Comparison of ENCODE assay signal across 20 mouse cellular contexts in genomic region chr16:66892359-66892758, GRCm38 (mm10).
DNase-seq lines count a peak whose midpoint lies in the region; ATAC-seq and TF ChIP-seq lines count a peak whose summit lies in the region.
"Had no signal": no experiment of that assay in that cellular context is flagged by ENCODE, and none has a peak within 500 bp of the region (broad histone marks: within the 10 kb centered on the region; RNA-seq: fewer than 3 reads in every experiment).

No protein-coding gene starts in this region.

- TF ChIP-seq POLR2A in testis, adult 2 months (IDR thresholded peaks at IDR 0.05; ENCODE audit: control insufficient read depth, low read depth, low read length): peak; percentile 48; the same call in 1 of the 2 replicates
- TF ChIP-seq POLR2A in heart, adult 2 months (IDR thresholded peaks at IDR 0.05; ENCODE audit: insufficient read depth, low read depth, low read length): no peak

- H3K27me3 ChIP-seq in testis, adult 2 months (ENCODE audit: control insufficient read depth, insufficient read depth, low read length): no peaks in the 10 kb centered on the region
- no peaks in the 10 kb centered on the region for H3K27me3 ChIP-seq in hindbrain, embryonic 15.5 days
- H3K27me3 ChIP-seq in heart, adult 2 months (ENCODE audit: control insufficient read depth, insufficient read depth, low read length): no peaks in the 10 kb centered on the region
- H3K27me3 ChIP-seq in heart, embryonic 10.5 days (ENCODE audit: insufficient read depth, poor library complexity, severe bottlenecking): no peaks in the 10 kb centered on the region
- H3K27me3 ChIP-seq: forebrain, embryonic 13.5 days; stomach, embryonic 15.5 days had no signal

- no peak for TF ChIP-seq CTCF in testis, adult 2 months (IDR thresholded peaks at IDR 0.05; ENCODE audit: control insufficient read depth, insufficient read depth, insufficient replicate concordance, low read depth, low read length)
- no peak for TF ChIP-seq CTCF in heart, adult 2 months (IDR thresholded peaks at IDR 0.05)

- ATAC-seq in hindbrain, embryonic 15.5 days (ENCODE audit: low FRiP score, low read depth): peak; percentile 69; the same call in 1 of the 2 replicates
- ATAC-seq in granulocyte monocyte progenitor cell, adult 5-6 weeks (replicated peaks; ENCODE audit: poor library complexity, severe bottlenecking): no peak
- ATAC-seq: forebrain, embryonic 13.5 days had no signal

- no peak overlapping the region for H3K9ac ChIP-seq in hindbrain, embryonic 15.5 days
- H3K9ac ChIP-seq in heart, adult 2 months (ENCODE audit: low read depth, low read length): no peak overlapping the region
- H3K9ac ChIP-seq: forebrain, embryonic 13.5 days; lung, embryonic 14.5 days; stomach, embryonic 15.5 days had no signal

- intact Hi-C loops in heart, adult 2 months (cut with DNase I): no loop called here

- H3K9me3 ChIP-seq in hindbrain, embryonic 15.5 days: no peaks in the 10 kb centered on the region
- H3K9me3 ChIP-seq in heart, embryonic 10.5 days: no peaks in the 10 kb centered on the region
- H3K9me3 ChIP-seq: forebrain, embryonic 13.5 days; limb, embryonic 10.5 days; midbrain, embryonic 10.5 days; stomach, embryonic 15.5 days had no signal

- DNase-seq in testis, postnatal 14 days (ENCODE audit: low spot score): no peak
- peak; percentile 85 for DNase-seq in cerebellum, adult 9-11 months
- DNase-seq in heart, adult 2 months: no peak
- no peak for DNase-seq in heart, embryonic 10.5 days (ENCODE audit: low spot score)
- DNase-seq: heart, postnatal 4 days; kidney, adult 11 months; layer of hippocampus, adult 9-11 months; lung, embryonic 14.5 days; lung, postnatal 4 days; spleen, adult 18-20 months; thymus, postnatal 14 days had no signal

- H3K4me3 ChIP-seq in testis, adult 2 months (ENCODE audit: control insufficient read depth, low read depth, low read length): peak overlapping the region; percentile 90
- no peak overlapping the region for H3K4me3 ChIP-seq in hindbrain, embryonic 15.5 days
- no peak overlapping the region for H3K4me3 ChIP-seq in heart, adult 2 months
- no peak overlapping the region for H3K4me3 ChIP-seq in heart, embryonic 10.5 days
- H3K4me3 ChIP-seq: forebrain, embryonic 13.5 days; limb, embryonic 10.5 days; midbrain, embryonic 10.5 days; stomach, embryonic 15.5 days had no signal

- H3K27ac ChIP-seq in testis, adult 2 months (ENCODE audit: control insufficient read depth, insufficient read depth, low read depth, low read length): peak overlapping the region; percentile 87
- peak overlapping the region; percentile 18 for H3K27ac ChIP-seq in hindbrain, embryonic 15.5 days (replicated peaks)
- H3K27ac ChIP-seq in heart, adult 2 months: no peak overlapping the region
- no peak overlapping the region for H3K27ac ChIP-seq in heart, embryonic 10.5 days
- H3K27ac ChIP-seq: forebrain, embryonic 13.5 days; kidney, postnatal 0 days; limb, embryonic 10.5 days; midbrain, embryonic 10.5 days; stomach, embryonic 15.5 days had no signal

- no peaks in the 10 kb centered on the region for H3K36me3 ChIP-seq in testis, adult 2 months (ENCODE audit: control insufficient read depth, insufficient read depth, low read length)
- H3K36me3 ChIP-seq in hindbrain, embryonic 15.5 days: no peaks in the 10 kb centered on the region
- H3K36me3 ChIP-seq in heart, adult 2 months (ENCODE audit: control insufficient read depth, insufficient read depth, low read length): no peaks in the 10 kb centered on the region
- H3K36me3 ChIP-seq in heart, embryonic 10.5 days: no peaks in the 10 kb centered on the region
- H3K36me3 ChIP-seq: limb, embryonic 10.5 days; midbrain, embryonic 10.5 days; stomach, embryonic 15.5 days had no signal

- TF ChIP-seq EP300 in heart, adult 2 months (IDR thresholded peaks at IDR 0.05; ENCODE audit: insufficient read depth, low read depth, low read length): no peak

- no peak overlapping the region for H3K4me2 ChIP-seq in hindbrain, embryonic 15.5 days
- H3K4me2 ChIP-seq: forebrain, embryonic 13.5 days; liver, embryonic 11.5 days; lung, embryonic 14.5 days; stomach, embryonic 15.5 days had no signal

- peaks cover 3% of the 10 kb centered on the region for H3K4me1 ChIP-seq in testis, adult 2 months (ENCODE audit: control insufficient read depth, insufficient read depth, low read length)
- H3K4me1 ChIP-seq in hindbrain, embryonic 15.5 days (replicated peaks): no peaks in the 10 kb centered on the region
- no peaks in the 10 kb centered on the region for H3K4me1 ChIP-seq in heart, adult 2 months (ENCODE audit: control insufficient read depth, insufficient read depth, low read length)
- H3K4me1 ChIP-seq in heart, embryonic 10.5 days: no peaks in the 10 kb centered on the region
- H3K4me1 ChIP-seq: forebrain, embryonic 13.5 days; limb, embryonic 10.5 days; midbrain, embryonic 10.5 days; stomach, embryonic 15.5 days had no signal

- no peaks in the 10 kb centered on the region for H3K79me2 ChIP-seq in heart, adult 2 months (replicated peaks; ENCODE audit: control insufficient read depth, insufficient read depth, low read length)

- WGBS in hindbrain, embryonic 15.5 days: 68% methylated on average over 6 of the region's 6 CpGs
- WGBS in heart, adult 2 months: 74% methylated on average over 6 of the region's 6 CpGs
- WGBS in heart, embryonic 10.5 days: 85% methylated on average over 6 of the region's 6 CpGs

Comparison
In these comparisons a context has a peak if more than half of its experiments do, and no peak if none do; other contexts are left out.
1. H3K27ac ChIP-seq: peak in testis, adult 2 months (single experiment) and hindbrain, embryonic 15.5 days (single experiment); none in heart, adult 2 months (single experiment) and heart, embryonic 10.5 days (single experiment).